Mouse (Mus musculus) gastrocnemius, postnatal 36 days (tissue): ENCODE results near the gene Fcamr. TPM values are rescaled to one million over a fixed set of nuclear protein-coding genes. Genes with fewer than 3 reads are reported as not detected.

Experiments used
- DNase-seq, 2 experiments: peaks; one replicate each; pipeline ENCODE4 v3.0.0; 2022
- intact Hi-C: fragments of 180-260 bp; cut with DNase I; formaldehyde crosslinking; loops from one replicate; pipeline ENCODE4 v1.15.1; 2025
- long read RNA-seq, 2 experiments: library from polyadenylated mRNA; stranded (forward); transcript quantifications; one replicate each; pipeline ENCODE4 v2.0.0; 2021
- total RNA-seq, 2 experiments: library from RNA; stranded (reverse); gene quantifications; 2 replicates each; pipeline ENCODE4 v1.2.3; 2021

Gene Fcamr
- under 1 TPM in 1 of 2 experiments, not detected in 1; 0.27 TPM for total RNA-seq
- long read RNA-seq, experiment 1 = 0 reads
- long read RNA-seq, experiment 2 = 0 reads

DNA sequence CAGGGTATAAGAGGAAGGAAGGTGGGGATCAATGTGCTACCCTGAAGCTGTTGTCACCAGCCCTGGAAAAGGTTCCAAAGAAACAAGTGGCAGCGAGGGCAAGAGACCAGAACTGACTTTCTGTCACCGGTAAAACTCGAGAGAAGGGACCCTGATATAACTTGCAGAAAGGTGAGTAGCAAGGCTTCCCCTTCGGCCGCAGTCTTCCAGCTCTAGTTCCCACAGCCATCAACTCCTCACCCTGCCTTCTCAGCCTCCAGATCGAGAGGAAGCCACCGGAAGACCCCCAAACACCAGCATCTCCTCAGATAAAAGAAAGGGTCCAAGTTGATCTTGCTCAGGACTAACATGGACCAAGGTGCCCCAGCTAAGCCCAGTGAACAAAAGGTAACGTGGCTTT, at the start of gene Fcamr:
Gene Fcamr, plus strand, starts transcription at position 301 of the 400 bp plus-strand sequence.
- intact Hi-C loops = no loop called here
- no peak for DNase-seq

DNA sequence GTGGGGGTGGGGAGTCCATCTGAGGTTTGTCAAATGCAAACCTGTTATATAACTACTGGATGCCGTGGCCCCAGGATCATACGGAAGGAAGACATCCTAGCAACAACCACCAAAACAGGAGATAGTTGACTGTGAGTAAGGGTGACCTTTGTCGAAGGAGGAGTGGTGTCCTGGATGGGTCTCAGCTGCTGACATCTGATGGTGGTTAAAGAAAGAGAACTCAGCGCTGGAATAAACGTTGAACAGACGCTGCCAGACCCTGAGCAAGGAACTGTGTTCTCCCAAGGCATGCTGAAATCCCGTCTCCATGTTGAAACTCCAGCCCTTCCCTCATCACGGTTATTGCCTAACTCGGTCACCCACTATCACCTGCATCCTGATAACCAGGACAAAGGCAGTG, 41.0 kb upstream of the Fcamr start:
- intact Hi-C loops = no loop called here
- no peak for DNase-seq

DNA sequence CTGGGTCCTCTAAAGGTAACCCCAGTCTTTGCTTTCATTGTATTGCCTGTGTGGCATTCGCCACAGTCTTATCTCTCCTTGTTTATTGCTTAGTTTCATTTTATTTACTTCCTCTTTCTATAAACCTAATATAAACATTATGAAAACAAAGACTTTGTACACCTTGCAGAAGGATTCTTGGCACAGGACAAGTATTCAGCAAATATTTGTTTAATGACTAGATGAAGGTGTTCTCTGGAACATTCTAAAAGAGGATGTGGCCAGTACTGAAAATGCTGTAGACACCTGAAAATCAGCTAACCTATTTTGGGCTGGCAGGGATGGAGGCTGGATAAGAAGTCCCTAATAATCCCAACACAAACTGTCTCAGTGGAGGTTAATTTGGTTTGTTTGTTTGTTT, 39.1 kb upstream of the Fcamr start:
- intact Hi-C loops = no loop called here
- no peak for DNase-seq

DNA sequence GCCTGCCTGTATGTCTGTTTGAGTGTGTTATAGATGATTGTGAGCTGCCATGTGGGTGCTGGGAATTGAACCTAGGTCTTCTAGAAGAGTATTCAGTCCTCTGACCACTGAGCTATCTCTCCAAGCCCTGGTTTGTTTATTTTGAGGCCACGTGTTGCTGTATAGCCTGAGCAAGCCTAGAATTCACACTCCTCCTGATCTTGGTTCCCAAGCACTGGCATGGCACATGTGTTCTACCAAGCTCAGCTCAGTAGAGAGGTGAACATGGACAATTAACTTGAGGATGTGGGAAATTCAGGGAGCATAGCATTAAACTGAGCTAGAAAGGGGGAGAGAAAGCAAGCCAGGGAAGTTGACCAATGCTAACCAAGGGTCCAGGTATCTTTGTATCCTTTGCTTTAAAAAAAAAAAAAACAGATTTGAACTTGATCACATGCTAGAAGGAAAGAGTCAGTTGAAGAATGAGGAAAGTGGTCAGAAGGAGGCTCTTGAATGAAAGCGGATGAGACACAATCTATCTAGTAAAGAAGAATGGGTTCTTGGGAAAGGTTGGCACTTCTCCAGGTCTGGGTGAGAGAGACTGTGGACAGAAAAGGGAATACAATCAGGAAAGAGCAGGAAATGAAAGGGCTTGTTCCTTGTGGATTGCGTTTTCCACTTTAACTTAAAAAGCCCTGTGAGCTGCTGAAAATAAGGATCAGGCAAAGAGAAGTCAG, 38.5 kb upstream of the Fcamr start:
- DNase-seq = no peak
- intact Hi-C loops = no loop called here

DNA sequence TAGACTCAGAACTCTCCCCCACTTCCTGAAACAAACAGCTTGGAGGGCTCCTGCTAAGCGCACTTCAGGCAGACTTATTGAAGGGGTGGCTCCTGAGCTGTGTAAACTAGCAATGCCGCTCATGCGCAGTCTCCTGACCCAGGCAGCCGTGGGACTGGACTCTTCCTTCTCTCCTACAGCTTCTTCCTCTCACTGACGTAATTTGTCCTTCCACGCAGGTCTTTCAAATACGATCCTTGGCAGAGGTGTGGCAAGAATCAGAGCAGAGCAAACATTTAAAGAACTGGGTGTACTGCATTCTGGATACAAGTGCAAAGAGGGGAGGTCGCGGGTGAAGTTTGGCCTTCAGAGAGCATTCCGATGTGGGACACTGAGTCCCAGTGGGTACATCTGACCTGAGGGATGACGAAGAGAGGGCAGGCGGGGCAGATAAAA, 36.7 kb upstream of the Fcamr start:
- intact Hi-C loops = no loop called here
- DNase-seq = no peak

DNA sequence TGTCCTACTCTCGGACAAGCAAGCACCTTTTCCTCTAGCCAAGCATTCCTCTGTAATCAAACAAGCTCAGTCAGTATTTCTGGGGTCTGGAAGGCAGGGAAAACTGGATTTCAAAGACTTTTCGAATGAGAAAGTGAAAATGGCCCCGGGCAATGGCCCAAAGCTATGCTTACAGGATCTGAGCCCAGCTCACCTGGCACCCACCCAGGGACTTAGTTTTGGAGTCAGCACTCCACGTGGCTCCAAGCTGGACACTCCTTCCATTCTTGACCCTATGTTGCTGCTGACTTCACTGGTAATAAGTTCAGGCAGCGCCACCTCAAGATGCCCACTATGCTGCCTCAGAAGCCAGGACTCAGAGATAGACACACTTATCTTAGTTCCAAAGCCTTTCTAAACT, 33.6 kb upstream of the Fcamr start:
- intact Hi-C loops = no loop called here

DNA sequence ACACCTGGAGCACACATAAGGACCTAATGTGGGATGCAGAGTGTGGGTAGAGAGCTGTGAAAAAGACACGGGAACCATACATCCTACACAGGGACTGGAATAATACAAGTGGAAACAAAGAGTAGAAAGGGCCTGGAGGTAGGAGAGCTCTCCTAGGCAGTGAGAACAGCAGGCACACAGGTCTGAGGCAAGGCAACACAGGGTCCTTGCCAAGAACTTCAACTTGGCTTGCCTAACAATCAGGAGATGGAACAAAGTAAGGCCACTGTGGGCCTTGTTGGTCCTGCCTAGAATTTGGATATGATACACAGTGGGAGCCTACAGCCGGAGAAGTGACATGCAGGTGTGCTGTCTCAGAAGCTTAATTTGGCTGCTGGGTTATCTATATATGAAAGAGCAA, 30.8 kb upstream of the Fcamr start:
- intact Hi-C loops = no loop called here
- no peak for DNase-seq

More for the DNA sequence above, 33.6 kb upstream of the Fcamr start:
- peak in 1 of 2 experiments; percentile 24 for DNase-seq

DNA sequence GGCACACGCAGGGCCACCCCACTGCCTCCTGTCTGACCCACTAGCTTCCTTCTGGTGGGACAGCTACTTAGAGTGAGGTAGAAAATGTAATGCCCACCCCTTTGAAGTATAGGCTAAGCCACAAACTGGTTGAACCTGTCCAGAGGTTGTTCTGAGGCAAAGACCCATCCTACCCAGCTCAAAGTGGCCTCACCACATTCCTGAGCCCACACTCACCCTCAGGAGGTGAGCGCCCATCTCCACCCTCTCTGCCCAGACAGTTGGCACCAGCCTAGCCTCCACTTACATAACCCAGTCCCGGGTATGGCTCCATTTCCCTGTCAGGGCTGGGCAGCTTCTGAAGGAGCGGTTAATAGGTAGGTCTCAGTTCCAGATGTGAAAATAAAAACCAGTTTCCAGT, 30.2 kb upstream of the Fcamr start:
- intact Hi-C loops = no loop called here
- no peak for DNase-seq

DNA sequence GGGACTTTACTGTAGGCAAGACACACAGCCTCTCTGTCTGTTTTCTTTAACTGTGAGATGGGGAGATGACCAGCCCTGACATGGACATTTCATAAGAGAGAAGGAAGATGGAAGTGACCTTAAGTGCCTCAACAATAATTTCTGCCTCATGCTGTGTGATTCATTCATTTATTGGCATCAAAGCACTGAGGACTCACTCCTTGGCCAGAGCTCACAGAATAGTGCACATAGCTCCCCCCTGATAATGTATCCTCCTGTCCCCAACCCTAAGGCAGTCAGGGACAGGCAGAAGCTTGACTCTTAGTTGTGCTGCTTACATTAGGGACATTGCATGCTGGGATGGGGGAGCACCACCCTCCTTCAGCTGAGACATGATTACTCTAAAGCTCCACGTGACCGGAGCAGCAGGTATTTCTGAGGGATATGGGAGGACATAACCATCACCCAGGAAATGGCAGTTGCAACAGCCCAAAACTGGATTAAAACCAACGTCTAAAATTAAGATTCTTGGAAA, 29.7 kb upstream of the Fcamr start:
- intact Hi-C loops = no loop called here

DNA sequence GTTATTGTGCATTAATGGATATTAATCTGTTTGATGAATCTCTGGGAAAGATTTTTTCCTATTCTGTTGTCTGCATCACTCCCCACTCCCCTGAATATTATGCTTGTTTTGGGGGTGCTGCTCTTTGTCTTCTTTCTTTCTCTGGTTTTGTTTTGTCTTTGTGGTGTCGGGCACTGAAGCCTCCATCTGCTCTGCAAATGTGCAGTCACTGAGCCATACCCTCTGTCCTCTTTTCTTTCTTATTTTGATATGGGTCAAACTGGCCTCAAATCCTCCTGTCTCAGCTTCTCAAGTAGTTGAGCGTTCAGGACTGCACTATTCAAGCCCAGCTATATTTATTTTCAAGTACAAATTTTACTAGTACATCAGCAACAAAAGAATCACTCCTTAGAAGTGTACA, 25.5 kb upstream of the Fcamr start:
- intact Hi-C loops = no loop called here
- no peak for DNase-seq

More for the DNA sequence above, 29.7 kb upstream of the Fcamr start:
- no peak for DNase-seq

DNA sequence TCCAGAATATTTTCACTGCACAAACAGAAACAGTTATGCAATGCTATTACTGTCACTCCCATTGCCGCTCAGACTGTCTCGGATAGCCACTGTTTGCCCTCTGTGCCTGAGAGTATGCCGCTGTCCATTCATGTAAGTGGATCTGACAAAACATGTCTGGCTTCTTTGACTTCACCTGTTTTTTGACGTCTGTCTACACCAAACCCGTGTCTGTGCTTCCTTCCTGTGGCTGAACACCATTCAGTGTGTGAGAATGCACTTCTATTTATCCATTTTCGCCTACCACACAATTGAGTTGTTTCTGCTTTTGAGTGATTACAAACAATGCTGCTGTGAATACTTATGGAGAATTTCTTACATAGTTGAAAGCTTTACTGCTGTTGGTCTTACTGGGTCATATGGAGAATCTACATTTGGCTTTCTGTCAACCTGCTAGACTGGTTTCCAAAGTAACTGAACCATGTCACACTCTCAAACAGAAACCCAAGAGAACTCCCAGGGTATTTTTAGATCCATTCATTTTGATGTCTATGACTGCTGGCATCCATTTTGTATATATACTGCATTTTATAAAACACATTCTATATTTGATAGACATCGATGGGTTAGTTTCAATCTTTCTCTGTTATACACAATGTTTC, 24.9 kb upstream of the Fcamr start:
- intact Hi-C loops = no loop called here
- DNase-seq = no peak

DNA sequence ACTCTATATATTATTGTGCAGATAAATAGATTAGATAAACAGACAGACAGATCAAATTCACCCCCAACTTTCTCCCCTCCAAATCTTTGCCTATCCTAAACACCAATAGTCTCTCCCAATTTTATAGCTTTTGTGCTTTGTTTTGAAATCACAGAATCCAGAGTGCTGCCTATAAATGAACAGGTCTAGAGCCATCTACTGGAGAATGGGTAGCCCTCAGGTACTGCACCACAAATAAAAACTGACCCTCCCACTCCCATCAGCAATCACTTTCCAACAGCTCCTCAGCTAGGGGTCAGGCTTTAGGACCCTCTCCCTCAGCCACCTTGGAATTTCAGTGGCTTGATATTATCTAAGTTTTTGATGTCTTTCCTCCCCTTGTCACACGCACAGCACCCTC, 24.1 kb upstream of the Fcamr start:
- DNase-seq = no peak
- intact Hi-C loops = no loop called here

DNA sequence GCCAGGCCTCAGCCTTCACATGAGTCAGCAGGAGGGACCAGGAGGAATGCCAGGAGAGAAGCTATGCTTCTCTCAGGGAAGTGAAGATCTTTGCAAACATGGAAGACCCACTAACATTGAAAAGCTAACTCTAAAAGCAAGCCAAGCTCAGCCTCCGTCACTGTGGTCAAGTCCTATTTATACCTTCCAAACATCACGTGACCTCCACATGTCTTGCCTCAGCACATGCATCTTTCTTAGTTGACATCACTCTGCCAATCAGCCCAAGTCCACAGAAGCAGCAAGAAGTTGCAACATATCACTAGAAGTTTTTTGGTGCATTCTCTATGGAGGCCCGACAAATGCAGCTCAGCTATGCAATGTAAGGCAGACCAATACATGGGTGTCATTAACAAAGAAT, 20.8 kb upstream of the Fcamr start:
- DNase-seq = no peak
- intact Hi-C loops = no loop called here

DNA sequence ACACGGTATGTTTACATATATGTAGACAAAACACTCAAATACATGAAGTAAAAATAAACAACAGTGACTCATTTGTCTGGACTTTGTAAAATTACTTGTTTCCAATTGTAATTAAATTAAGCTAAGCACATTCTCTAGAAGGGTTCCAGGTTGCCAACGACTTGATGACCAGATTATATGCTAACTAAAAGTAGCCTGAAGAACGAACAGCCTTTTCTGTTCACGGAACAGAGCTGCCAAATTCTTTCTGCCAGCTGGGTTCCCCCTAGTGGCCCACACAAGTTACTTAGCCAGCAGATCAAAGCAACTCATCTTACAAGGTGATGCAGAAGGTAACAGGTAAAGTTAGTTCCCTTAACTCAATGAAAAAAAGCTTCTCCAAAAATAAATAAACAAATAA, 16.6 kb upstream of the Fcamr start:
- intact Hi-C loops = no loop called here
- no peak for DNase-seq

DNA sequence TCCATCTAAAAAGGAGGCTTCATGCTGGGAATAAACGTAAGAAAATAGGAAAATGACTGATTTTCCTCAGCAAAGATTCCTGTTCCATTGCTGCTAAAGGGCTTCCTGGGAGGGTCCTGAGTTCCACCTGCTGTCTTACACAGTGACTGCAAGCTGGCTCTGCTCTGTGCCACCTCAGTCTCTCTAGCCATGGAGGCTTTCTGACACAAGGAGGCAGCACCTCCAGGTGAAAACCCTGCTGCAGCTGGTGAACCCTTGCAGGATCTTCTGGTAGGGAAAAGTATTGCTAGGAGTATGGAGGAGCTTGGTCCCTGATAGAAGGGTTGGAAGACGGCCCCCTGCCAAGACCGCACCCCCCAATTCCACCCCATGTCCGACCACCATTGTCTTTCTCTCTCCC, 13.7 kb upstream of the Fcamr start:
- intact Hi-C loops = no loop called here
- DNase-seq = no peak

DNA sequence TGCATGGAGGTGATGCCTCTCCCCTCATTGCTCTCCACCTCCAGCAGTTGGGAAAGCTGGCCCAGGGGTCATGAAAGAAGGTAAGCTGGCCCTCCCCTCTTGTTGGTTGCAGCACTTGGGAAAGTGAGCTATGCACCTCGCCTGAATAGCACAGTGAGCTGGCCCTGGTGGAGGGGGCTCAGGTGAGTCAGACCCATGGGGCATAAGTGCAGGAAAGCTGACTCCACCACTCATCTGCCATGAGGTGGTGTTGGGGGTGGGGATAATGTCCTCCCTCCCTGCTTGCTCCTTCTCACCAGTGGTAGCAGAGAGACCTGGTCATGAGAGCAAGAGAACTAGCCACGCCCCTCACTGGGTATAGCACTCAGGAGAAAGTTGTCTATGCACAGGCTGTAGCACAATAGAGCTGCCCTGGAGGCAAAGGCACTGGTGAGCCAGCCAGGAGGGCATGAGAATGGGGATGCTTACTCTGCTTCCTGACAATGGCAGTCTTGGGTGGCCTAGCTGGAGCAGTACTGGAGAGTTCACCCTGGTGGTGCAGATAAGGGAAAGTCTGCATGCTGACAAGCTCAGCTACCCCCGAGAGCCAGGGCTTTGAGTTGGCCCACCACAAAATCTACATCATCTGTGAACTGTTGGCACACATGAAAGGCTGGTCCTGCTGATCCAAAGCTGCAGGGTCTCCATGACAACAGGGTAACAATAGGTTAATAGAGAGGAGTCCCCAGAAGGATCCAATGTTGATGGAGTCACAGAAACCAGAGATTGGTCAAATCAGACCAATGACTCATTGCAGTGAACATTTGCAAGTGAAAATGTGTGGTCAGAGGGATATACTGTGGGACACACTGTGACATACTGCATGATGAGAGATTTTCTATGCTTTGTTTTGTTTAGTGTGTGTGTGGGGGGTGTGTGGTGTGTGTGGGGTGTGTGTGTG, 10.9 kb upstream of the Fcamr start:
- intact Hi-C loops = no loop called here
- DNase-seq = no peak

DNA sequence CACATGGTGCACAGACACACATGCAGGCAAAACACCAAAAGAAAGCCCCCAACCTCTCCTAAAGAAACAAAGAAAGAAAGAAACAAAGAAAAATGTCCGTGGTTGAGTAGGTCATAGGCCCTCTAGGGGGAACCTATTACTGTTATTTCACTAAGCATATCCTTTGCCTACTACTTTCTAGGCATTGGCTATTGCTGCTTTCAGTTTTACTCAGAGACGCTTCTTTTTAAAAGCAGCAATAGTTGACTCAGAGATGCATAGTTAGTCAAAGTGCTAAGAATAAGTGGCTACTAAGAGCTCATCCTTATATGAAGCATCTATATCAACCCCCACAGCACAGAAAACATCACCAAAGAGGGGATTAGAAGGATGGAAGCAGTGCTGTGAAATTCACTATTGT, 5.4 kb upstream of the Fcamr start:
- no peak for DNase-seq
- intact Hi-C loops = no loop called here

DNA sequence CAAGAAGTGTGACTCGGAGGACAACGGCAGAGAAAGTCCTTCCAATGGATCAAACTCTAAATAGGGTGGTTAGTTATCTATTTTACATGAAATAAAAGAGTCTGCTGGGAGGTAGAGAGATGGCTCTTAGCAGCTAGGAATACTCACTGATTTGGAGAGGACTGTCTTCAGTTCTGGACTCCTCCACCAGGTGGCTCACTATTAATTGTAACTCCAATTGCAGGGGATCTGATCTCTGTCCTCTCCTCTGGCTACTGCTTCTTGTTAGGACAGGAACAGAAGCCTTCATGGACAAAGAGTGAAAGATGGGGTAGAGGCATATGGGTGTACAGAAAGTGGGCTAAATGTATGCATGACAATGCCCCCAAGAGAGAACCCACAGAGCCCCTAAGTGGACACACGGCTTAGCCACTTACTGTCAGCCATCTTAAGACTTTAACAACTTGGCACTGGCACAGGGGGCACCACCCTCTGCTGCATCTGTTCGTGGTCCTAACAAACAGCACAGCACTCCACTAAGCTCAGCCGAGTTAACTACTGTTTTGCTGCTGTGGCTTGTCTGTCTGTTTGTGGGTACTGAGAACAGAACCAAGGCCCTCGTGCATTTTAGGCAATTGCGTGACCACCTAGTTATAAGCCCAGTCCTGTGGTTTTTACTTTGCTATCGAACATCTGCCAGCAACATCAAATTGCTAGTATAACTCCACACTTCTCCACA, 3.6 kb upstream of the Fcamr start:
- intact Hi-C loops = no loop called here
- no peak for DNase-seq

DNA sequence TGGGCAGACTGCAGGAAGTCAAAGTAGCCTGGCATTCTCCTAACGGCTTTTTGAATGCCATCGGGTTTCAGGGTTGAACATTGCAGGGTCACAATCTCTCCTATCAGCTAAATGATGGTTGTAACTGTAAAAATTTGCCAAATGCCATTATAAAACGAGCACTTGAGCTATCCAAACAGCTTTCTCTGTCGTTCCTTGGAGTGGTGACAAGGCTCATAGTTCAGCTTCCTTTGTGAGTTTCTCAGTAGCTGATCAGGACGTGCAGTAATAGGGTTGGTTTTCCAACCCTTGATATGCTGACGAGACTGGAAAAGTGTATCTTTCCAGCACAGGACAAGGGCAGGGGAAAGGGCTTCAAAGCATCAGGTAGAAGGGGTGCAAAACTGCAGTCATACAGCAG, 2.7 kb upstream of the Fcamr start:
- intact Hi-C loops = no loop called here
- DNase-seq = no peak

DNA sequence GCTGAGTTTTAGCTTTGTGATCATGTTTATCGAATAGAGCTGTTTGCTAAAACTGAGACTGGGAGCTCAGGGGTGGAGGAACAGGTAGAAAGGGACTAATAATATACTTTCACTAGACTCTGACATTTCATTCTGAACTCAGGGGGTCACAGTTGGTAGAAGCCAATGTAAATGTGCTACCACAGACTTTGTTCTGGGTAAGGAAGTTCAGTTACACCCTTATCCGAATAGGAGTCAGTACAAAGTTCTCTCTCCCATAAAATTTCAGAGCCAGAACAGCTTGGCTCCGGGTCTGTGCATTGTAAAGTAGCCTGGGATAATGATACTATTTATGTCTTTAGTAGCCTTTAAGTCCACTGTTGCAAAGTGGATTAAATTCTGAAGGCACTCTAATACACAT, 2.2 kb upstream of the Fcamr start:
- DNase-seq = no peak
- intact Hi-C loops = no loop called here
